Mouse (Mus musculus): ENCODE measurements around the gene Atp5k. TPM values are rescaled to one million over a fixed set of nuclear protein-coding genes. Genes with fewer than 3 reads are reported as not detected.

The Atp5k gene
- polyA plus RNA-seq, 1 experiment from 2014 or later, result 408 TPM

DNA sequence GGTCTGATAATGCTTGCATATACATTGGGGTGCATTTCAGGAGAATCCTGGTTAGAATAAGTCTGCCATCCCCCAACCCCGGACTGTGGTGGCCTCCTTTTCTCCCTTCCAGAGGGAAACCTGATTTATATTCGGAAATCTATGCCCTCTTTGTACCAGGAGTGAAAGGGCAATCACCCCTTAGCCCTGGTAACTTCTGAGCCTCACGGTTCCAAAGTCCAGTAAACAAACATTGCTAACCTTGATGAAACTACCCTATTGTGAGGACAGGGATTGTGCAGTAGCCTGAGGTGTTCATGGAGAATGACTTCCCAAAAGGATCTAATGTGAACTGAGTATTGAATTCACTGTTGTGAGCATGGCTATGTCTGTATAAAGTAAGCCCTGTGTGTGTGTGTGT, 19.8 kb upstream of the Atp5k start:
- H3K36me3 ChIP-seq, result no peaks in the 10 kb centered on the region
- no peaks in the 10 kb centered on the region for H3K4me1 ChIP-seq
- no peak overlapping the region for H3K9ac ChIP-seq (replicated peaks)
- no peak overlapping the region for H3K27ac ChIP-seq (replicated peaks)
- no peak for ATAC-seq (ENCODE audit: low FRiP score, low read depth)
- H3K9me3 ChIP-seq, result no peaks in the 10 kb centered on the region
- 41% methylated on average over 3 of the region's 3 CpGs for WGBS
- no peak overlapping the region for H3K4me2 ChIP-seq (replicated peaks)
- H3K27me3 ChIP-seq, result peaks cover 25% of the 10 kb centered on the region
- H3K4me3 ChIP-seq, result no peak overlapping the region

GRCm38 (mm10) chr5:108452422-108452821, 18.2 kb upstream of the Atp5k start:
- Histone ChIP-seq H3K4me1 (peaks cover 8% of the 10 kb centered on the region; the same call in 1 of the 2 replicates), H3K27ac (replicated peaks) (no peak overlapping the region), H3K36me3 (no peaks in the 10 kb centered on the region), H3K4me3 (no peak overlapping the region), H3K9ac (replicated peaks) (no peak overlapping the region), H3K4me2 (replicated peaks) (no peak overlapping the region), H3K27me3 (peaks cover 27% of the 10 kb centered on the region), H3K9me3 (no peaks in the 10 kb centered on the region)
- no peak for ATAC-seq (ENCODE audit: low FRiP score, low read depth)
- 94% methylated on average over 1 of the region's 1 CpGs for WGBS

DNA sequence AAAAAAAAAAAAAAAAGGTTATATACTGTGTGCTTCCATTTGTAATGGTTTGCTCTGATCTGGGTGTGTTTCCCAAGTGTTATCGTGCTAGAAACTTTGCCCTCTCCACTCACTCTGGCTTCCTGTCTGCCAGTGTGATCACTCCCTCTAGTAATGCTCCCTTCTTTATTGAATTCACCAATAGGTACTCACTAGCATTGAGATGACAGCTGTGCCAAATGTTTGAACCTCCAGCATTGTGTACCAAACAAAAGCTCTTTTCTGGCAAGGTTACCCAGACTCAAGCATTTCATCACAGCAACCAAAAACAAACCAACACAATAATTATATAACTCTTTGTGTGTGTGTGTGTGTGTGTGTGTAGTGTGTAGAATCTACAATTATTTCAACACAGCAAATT, 17.4 kb upstream of the Atp5k start:
- H3K4me1 ChIP-seq, result peaks cover 8% of the 10 kb centered on the region; the same call in 1 of the 2 replicates
- no peak for ATAC-seq (ENCODE audit: low FRiP score, low read depth)
- WGBS, result 79% methylated on average over 1 of the region's 1 CpGs
- H3K27me3 ChIP-seq, result peaks cover 34% of the 10 kb centered on the region
- H3K36me3 ChIP-seq, result no peaks in the 10 kb centered on the region
- H3K4me3 ChIP-seq, result no peak overlapping the region
- H3K9ac ChIP-seq (replicated peaks), result no peak overlapping the region
- H3K9me3 ChIP-seq, result no peaks in the 10 kb centered on the region
- no peak overlapping the region for H3K27ac ChIP-seq (replicated peaks)
- no peak overlapping the region for H3K4me2 ChIP-seq (replicated peaks)

DNA sequence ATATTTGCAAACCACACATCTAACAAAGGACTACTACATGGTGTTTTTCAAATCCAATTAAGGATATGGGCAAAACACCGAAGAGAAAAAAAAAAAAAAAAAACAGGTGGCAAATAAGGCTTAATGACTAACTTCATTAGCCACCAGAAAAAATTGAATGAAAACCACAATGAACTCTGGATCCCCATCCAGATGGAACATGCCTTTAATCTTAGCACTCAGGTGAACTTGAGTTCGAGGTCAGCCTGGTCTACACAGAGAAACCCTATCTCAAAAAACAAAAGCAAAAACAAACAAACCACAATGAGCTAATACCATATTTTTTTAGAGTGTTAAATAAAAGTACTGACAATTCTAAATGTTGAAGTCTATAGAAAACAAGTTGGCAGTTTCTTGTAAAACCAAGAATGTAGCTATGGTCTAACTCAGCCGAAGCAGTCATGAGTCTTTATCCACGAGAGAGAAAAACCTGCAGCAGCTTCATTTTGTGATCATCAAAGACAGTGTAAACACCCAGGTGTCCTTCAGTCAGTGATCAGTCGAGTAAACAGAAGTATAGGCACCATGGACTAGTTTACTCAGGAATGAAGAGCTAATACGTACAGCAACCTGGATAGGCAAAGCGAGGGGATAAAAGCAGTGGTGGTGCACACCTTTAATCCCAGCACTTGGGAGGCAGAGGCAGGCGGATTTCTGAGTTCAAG, 16.7 kb upstream of the Atp5k start:
- Histone ChIP-seq H3K4me1 (peaks cover 8% of the 10 kb centered on the region; the same call in 1 of the 2 replicates), H3K27me3 (peaks cover 31% of the 10 kb centered on the region), H3K36me3 (no peaks in the 10 kb centered on the region), H3K9ac (replicated peaks) (no peak overlapping the region), H3K4me3 (no peak overlapping the region), H3K9me3 (no peaks in the 10 kb centered on the region), H3K27ac (replicated peaks) (no peak overlapping the region), H3K4me2 (replicated peaks) (no peak overlapping the region)
- 80% methylated on average over 8 of the region's 8 CpGs for WGBS
- ATAC-seq (ENCODE audit: low FRiP score, low read depth), result no peak

- Histone ChIP-seq H3K27ac (replicated peaks) (no peak within 1 kb of the TSS), H3K9me3 (no peaks in the 10 kb centered on the region), H3K9ac (replicated peaks) (peak within 1 kb of the TSS; percentile 46), H3K4me1 (peaks cover 8% of the 10 kb centered on the region; the same call in 1 of the 2 replicates), H3K4me2 (replicated peaks) (peak within 1 kb of the TSS; percentile 52), H3K36me3 (no peaks in the 10 kb centered on the region), H3K27me3 (peaks cover 31% of the 10 kb centered on the region), H3K4me3 (peak within 1 kb of the TSS; percentile 27)
- WGBS, result 15% methylated on average over 24 of the region's 24 CpGs
- peak; percentile 78 for ATAC-seq (ENCODE audit: low FRiP score, low read depth)
Observed at GRCm38 (mm10) chr5:108448785-108449668, 14.8 kb upstream of the Atp5k start, which contains the start of gene Mfsd7a. Gene Mfsd7a (minus strand): TSS chr5:108448891.

GRCm38 (mm10) chr5:108447857-108448256, 13.6 kb upstream of the Atp5k start:
- WGBS, result 87% methylated on average over 7 of the region's 7 CpGs
- no peak for ATAC-seq (ENCODE audit: low FRiP score, low read depth)

GRCm38 (mm10) chr5:108446973-108447372, 12.7 kb upstream of the Atp5k start:
- peaks cover 8% of the 10 kb centered on the region; the same call in 1 of the 2 replicates for H3K4me1 ChIP-seq
- WGBS, result 84% methylated on average over 3 of the region's 3 CpGs
- peaks cover 29% of the 10 kb centered on the region for H3K27me3 ChIP-seq
- no peaks in the 10 kb centered on the region for H3K36me3 ChIP-seq
- H3K27ac ChIP-seq (replicated peaks), result no peak overlapping the region
- no peak overlapping the region for H3K9ac ChIP-seq (replicated peaks)
- no peak overlapping the region for H3K4me3 ChIP-seq
- H3K9me3 ChIP-seq, result no peaks in the 10 kb centered on the region
- H3K4me2 ChIP-seq (replicated peaks), result no peak overlapping the region
- no peak for ATAC-seq (ENCODE audit: low FRiP score, low read depth)

More at GRCm38 (mm10) chr5:108447857-108448256, 13.6 kb upstream of the Atp5k start:
- Histone ChIP-seq H3K4me1 (peaks cover 8% of the 10 kb centered on the region; the same call in 1 of the 2 replicates), H3K4me2 (replicated peaks) (no peak overlapping the region), H3K4me3 (no peak overlapping the region), H3K27me3 (peaks cover 31% of the 10 kb centered on the region), H3K36me3 (no peaks in the 10 kb centered on the region), H3K9me3 (no peaks in the 10 kb centered on the region), H3K9ac (replicated peaks) (no peak overlapping the region), H3K27ac (replicated peaks) (no peak overlapping the region)

DNA sequence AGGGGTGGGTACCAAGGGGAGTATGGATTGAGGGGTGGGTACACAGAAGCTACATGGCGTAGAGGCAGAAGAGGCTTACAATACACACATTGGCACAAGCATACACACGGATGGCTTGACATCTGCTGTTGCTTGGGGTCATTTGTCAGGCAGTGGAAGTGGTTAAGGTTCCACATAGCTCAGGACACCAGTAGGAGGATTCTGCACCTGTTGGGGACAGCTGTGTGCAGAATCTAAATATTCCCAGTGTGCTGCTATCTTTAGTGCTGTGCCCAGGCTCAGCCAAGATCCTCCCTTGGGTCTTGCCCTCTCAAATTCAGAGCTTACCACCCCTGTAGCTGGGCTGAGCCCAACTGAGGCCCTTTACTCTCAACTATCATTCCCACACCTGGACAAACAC, 1.9 kb upstream of the Atp5k start:
- Histone ChIP-seq H3K4me3 (no peak overlapping the region), H3K9me3 (no peaks in the 10 kb centered on the region), H3K4me1 (peaks cover 15% of the 10 kb centered on the region), H3K9ac (replicated peaks) (no peak overlapping the region), H3K27ac (replicated peaks) (no peak overlapping the region), H3K36me3 (peaks cover 14% of the 10 kb centered on the region), H3K4me2 (replicated peaks) (no peak overlapping the region), H3K27me3 (peaks cover 22% of the 10 kb centered on the region)
- no peak for ATAC-seq (ENCODE audit: low FRiP score, low read depth)
- WGBS, result 62% methylated on average over 2 of the region's 2 CpGs

- Histone ChIP-seq H3K27me3 (0 out of 2 replicates have a peak, but pooled peaks cover 8% of the 10 kb centered on the region), H3K9me3 (no peaks in the 10 kb centered on the region), H3K4me3 (no peak overlapping the region), H3K36me3 (peaks cover 30% of the 10 kb centered on the region), H3K4me2 (replicated peaks) (no peak overlapping the region), H3K4me1 (peaks cover 15% of the 10 kb centered on the region), H3K27ac (replicated peaks) (no peak overlapping the region), H3K9ac (replicated peaks) (no peak overlapping the region)
- 92% methylated on average over 6 of the region's 6 CpGs for WGBS
- no peak for ATAC-seq (ENCODE audit: low FRiP score, low read depth)
Observed at GRCm38 (mm10) chr5:108431196-108431595, 3.1 kb downstream of the Atp5k start.

GRCm38 (mm10) chr5:108427186-108427585, 7.1 kb downstream of the Atp5k start:
- ATAC-seq (ENCODE audit: low FRiP score, low read depth), result 0 out of 2 replicates have a peak, but pooled peaks have one; percentile 4
- peaks cover 24% of the 10 kb centered on the region for H3K36me3 ChIP-seq
- H3K9ac ChIP-seq (replicated peaks), result no peak overlapping the region
- no peaks in the 10 kb centered on the region for H3K9me3 ChIP-seq
- H3K27me3 ChIP-seq, result no peaks in the 10 kb centered on the region
- H3K4me1 ChIP-seq, result no peaks in the 10 kb centered on the region
- no peak overlapping the region for H3K4me2 ChIP-seq (replicated peaks)
- no peak overlapping the region for H3K27ac ChIP-seq (replicated peaks)
- WGBS, result 61% methylated on average over 1 of the region's 1 CpGs
- no peak overlapping the region for H3K4me3 ChIP-seq

DNA sequence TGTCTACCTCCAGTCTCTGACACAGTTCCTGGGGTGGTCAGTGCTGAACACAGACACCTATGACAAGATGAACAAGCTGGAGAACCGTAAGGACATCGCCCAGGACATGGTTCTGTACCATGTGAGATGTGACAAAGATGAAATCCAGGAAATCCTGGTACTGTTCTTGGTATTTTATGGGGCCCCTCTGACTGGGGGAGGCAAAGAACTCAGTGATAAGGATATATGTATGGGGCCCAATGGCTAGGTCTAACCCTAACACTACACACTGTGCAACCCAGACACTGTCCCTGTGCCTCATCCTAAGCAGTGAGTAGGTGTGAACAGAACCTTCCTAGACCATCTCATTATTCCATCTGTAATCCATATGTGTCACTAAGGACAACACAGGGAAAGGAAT, 10.8 kb downstream of the Atp5k start:
- Histone ChIP-seq H3K4me1 (no peaks in the 10 kb centered on the region), H3K4me2 (replicated peaks) (no peak overlapping the region), H3K27ac (replicated peaks) (no peak overlapping the region), H3K27me3 (no peaks in the 10 kb centered on the region), H3K9ac (replicated peaks) (no peak overlapping the region), H3K36me3 (no peaks in the 10 kb centered on the region), H3K9me3 (no peaks in the 10 kb centered on the region), H3K4me3 (no peak overlapping the region)
- 95% methylated on average over 2 of the region's 2 CpGs for WGBS
- ATAC-seq (ENCODE audit: low FRiP score, low read depth), result no peak

DNA sequence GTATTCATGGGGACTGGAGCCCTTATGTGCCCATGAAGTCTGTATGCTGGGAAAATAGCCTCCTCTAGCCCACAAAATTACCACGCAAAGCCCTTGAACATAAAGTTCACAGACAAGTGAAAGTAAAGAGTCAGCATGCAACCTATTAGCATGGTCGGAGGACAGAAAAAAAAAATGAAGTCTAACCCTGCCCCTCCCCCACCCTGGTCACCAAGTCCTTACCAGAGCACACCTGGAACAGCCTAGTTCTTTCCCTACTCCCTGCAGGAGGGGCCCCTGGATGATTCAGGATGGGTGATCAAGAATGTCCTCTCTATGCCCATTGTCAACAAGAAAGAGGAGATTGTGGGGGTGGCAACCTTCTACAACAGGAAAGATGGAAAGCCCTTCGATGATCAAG, 11.5 kb downstream of the Atp5k start:
- 68% methylated on average over 3 of the region's 3 CpGs for WGBS
- Histone ChIP-seq H3K27me3 (no peaks in the 10 kb centered on the region), H3K4me2 (replicated peaks) (no peak overlapping the region), H3K27ac (replicated peaks) (no peak overlapping the region), H3K4me3 (no peak overlapping the region), H3K4me1 (no peaks in the 10 kb centered on the region), H3K9ac (replicated peaks) (no peak overlapping the region), H3K36me3 (no peaks in the 10 kb centered on the region), H3K9me3 (no peaks in the 10 kb centered on the region)
- ATAC-seq (ENCODE audit: low FRiP score, low read depth), result no peak

Measured in midbrain, embryonic 12.5 days (tissue).